Mouse (Mus musculus): ENCODE measurements around the gene Ccl24.

- TF ChIP-seq CTCF (IDR thresholded peaks at IDR 0.05; ENCODE audit: low read depth, low read length) (no peak), GATA1 (IDR thresholded peaks at IDR 0.05; ENCODE audit: borderline replicate concordance, low read length) (no peak), TAL1 (conservative IDR thresholded peaks at IDR 0.05; ENCODE audit: low read depth, low read length) (no peak)
These were observed at the start of gene Ccl24 for GRCm38 (mm10) chr5:135573006-135573405.
